In genomic region chr4:109342783-109343485, GRCm38 (mm10) we compare ENCODE assay signal across 10 mouse cellular contexts.
DNase-seq lines count a peak whose midpoint lies in the region; ATAC-seq and TF ChIP-seq lines count a peak whose summit lies in the region.
"Had no signal": no experiment of that assay in that cellular context is flagged by ENCODE, and none has a peak within 500 bp of the region (broad histone marks: within the 10 kb centered on the region; RNA-seq: fewer than 3 reads in every experiment).

No protein-coding gene starts in this region.

- TF ChIP-seq POLR2A in brain, embryonic 14.5 days (IDR thresholded peaks at IDR 0.05; ENCODE audit: borderline replicate concordance, extremely low read depth, insufficient read depth, insufficient read length, poor library complexity, severe bottlenecking) = no peak

- H3K4me1 ChIP-seq in forebrain, embryonic 12.5 days = no peaks in the 10 kb centered on the region; the same call in 1 of the 2 replicates
- H3K4me1 ChIP-seq in midbrain, embryonic 13.5 days (replicated peaks) = 0 out of 2 replicates have a peak, but pooled peaks cover 17% of the 10 kb centered on the region
- H3K4me1 ChIP-seq: liver, embryonic 15.5 days; stomach, embryonic 15.5 days had no signal

- no peak overlapping the region for H3K9ac ChIP-seq in forebrain, embryonic 12.5 days
- peak overlapping the region; percentile 70 for H3K9ac ChIP-seq in midbrain, embryonic 13.5 days (replicated peaks)
- H3K9ac ChIP-seq: liver, embryonic 15.5 days; stomach, embryonic 15.5 days had no signal

- no peak for TF ChIP-seq CTCF in brain, embryonic 14.5 days (IDR thresholded peaks at IDR 0.05; ENCODE audit: borderline replicate concordance, extremely low read depth, insufficient read depth, insufficient read length)

- ATAC-seq in forebrain, embryonic 12.5 days (ENCODE audit: low FRiP score) = peak; percentile 92
- peak; percentile 92 for ATAC-seq in midbrain, embryonic 13.5 days

- 36% methylated on average over 4 of the region's 4 CpGs for WGBS in forebrain, embryonic 12.5 days
- 26% methylated on average over 4 of the region's 4 CpGs for WGBS in midbrain, embryonic 13.5 days

- H3K27ac ChIP-seq in forebrain, embryonic 12.5 days = no peak overlapping the region
- peak overlapping the region; percentile 77 for H3K27ac ChIP-seq in midbrain, embryonic 13.5 days
- H3K27ac ChIP-seq: liver, embryonic 15.5 days; stomach, embryonic 15.5 days had no signal

- H3K36me3 ChIP-seq in forebrain, embryonic 12.5 days (replicated peaks) = no peaks in the 10 kb centered on the region
- H3K36me3 ChIP-seq in midbrain, embryonic 13.5 days = no peaks in the 10 kb centered on the region
- H3K36me3 ChIP-seq: stomach, embryonic 15.5 days had no signal

- H3K27me3 ChIP-seq in forebrain, embryonic 12.5 days = no peaks in the 10 kb centered on the region
- no peaks in the 10 kb centered on the region for H3K27me3 ChIP-seq in midbrain, embryonic 13.5 days
- H3K27me3 ChIP-seq: liver, embryonic 15.5 days; stomach, embryonic 15.5 days had no signal

- peak; percentile 50 to 80 for DNase-seq in frontal cortex, adult 2 months (ENCODE audit: extremely low spot score in 1 of 2, low spot score in 1 of 2)
- no peak for DNase-seq in frontal cortex, postnatal 25 days (ENCODE audit: low spot score in 2 of 2)
- DNase-seq in brain, embryonic 14.5 days (ENCODE audit: low read depth) = peak; percentile 94
- DNase-seq in heart, adult 11 months = no peak
- no peak for DNase-seq in adrenal gland, postnatal 14 days
- DNase-seq in gastrocnemius, adult 8-10 months (ENCODE audit: low spot score in 2 of 2) = no peak

- H3K9me3 ChIP-seq in forebrain, embryonic 12.5 days = no peaks in the 10 kb centered on the region
- no peaks in the 10 kb centered on the region for H3K9me3 ChIP-seq in midbrain, embryonic 13.5 days
- H3K9me3 ChIP-seq: liver, embryonic 15.5 days; stomach, embryonic 15.5 days had no signal

- H3K4me2 ChIP-seq in forebrain, embryonic 12.5 days = peak overlapping the region; percentile 32; the same call in 1 of the 2 replicates
- peak overlapping the region; percentile 38; the same call in 1 of the 2 replicates for H3K4me2 ChIP-seq in midbrain, embryonic 13.5 days (replicated peaks)
- H3K4me2 ChIP-seq: liver, embryonic 15.5 days; stomach, embryonic 15.5 days had no signal

- peak overlapping the region; percentile 37 for H3K4me3 ChIP-seq in forebrain, embryonic 12.5 days (replicated peaks)
- H3K4me3 ChIP-seq in midbrain, embryonic 13.5 days (replicated peaks) = peak overlapping the region; percentile 53
- H3K4me3 ChIP-seq: liver, embryonic 15.5 days; stomach, embryonic 15.5 days had no signal

Comparison
In these comparisons a context has a peak if more than half of its experiments do, and no peak if none do; other contexts are left out.
1. DNase-seq: peak in frontal cortex, adult 2 months (2 of 2) and brain, embryonic 14.5 days (single experiment); none in frontal cortex, postnatal 25 days (0 of 2), heart, adult 11 months (single experiment), adrenal gland, postnatal 14 days (single experiment) and gastrocnemius, adult 8-10 months (0 of 2).